Mouse (Mus musculus): ENCODE measurements around the gene Ly6g6e.

- TF ChIP-seq CTCF (conservative IDR thresholded peaks at IDR 0.05; ENCODE audit: low read length) (no peak), POU5F1 (IDR thresholded peaks at IDR 0.05; ENCODE audit: borderline replicate concordance, low read length) (no peak), NANOG (IDR thresholded peaks at IDR 0.05; ENCODE audit: borderline replicate concordance, low read length) (no peak)
Observed at GRCm38 (mm10) chr17:35126206-35126611, 49.5 kb downstream of the Ly6g6e start, which contains the start of gene D17H6S53E.
